Mouse (Mus musculus) intestine, embryonic 14.5 days (tissue): ENCODE results near the gene Sult5a1. TPM values are rescaled to one million over a fixed set of nuclear protein-coding genes. Genes with fewer than 3 reads are reported as not detected.

Experiments
- ATAC-seq: fragments of 200-750 bp; cut with Nextera tagmentation; replicated peaks from 2 replicates; pipeline ENCODE4 v1.8.0; 2017; ENCODE audit warnings: low read depth, moderate number of reproducible peaks, moderate TSS enrichment, moderate library complexity; ENCODE audit not compliant: low FRiP score, low TSS enrichment
- DNase-seq: peaks from one replicate; pipeline ENCODE4 v3.0.0-alpha.2; 2018; ENCODE audit warnings: low spot score
- H3K27ac ChIP-seq: fragments of 300-500 bp; sonication (generic); 2 replicates; pipeline ENCODE4 v1.5.1; 2014; ENCODE audit warnings: low read depth, mild to moderate bottlenecking, control low read depth
- H3K27me3 ChIP-seq: fragments of 300-500 bp; sonication (generic); replicated peaks from 2 replicates; pipeline ENCODE4 v1.6.1; 2014; ENCODE audit warnings: low read length, control low read depth; ENCODE audit not compliant: control insufficient read depth, insufficient read depth
- H3K36me3 ChIP-seq: fragments of 300-500 bp; sonication (generic); 2 replicates; pipeline ENCODE4 v1.6.1; 2014; ENCODE audit warnings: low read length, control low read depth; ENCODE audit not compliant: control insufficient read depth, insufficient read depth
- H3K4me1 ChIP-seq: fragments of 300-500 bp; sonication (generic); replicated peaks from 2 replicates; pipeline ENCODE4 v1.6.1; 2014; ENCODE audit warnings: low read length, control low read depth, mixed read lengths; ENCODE audit not compliant: control insufficient read depth, insufficient read depth
- H3K4me2 ChIP-seq: fragments of 300-500 bp; sonication (generic); 2 replicates; pipeline ENCODE4 v1.6.1; 2014; ENCODE audit warnings: low read length
- H3K4me3 ChIP-seq: fragments of 300-500 bp; sonication (generic); 2 replicates; pipeline ENCODE4 v1.5.1; 2014; ENCODE audit warnings: low read depth, low read length, control low read depth, mixed read lengths
- H3K9ac ChIP-seq: fragments of 300-500 bp; sonication (generic); 2 replicates; pipeline ENCODE4 v1.6.1; 2014; ENCODE audit warnings: mild to moderate bottlenecking, low read length
- H3K9me3 ChIP-seq: fragments of 300-500 bp; sonication (generic); 2 replicates; pipeline ENCODE4 v1.6.1; 2016; ENCODE audit warnings: low read length, control low read depth; ENCODE audit not compliant: control insufficient read depth
- WGBS: fragments of 180-500 bp; shearing (Covaris S2); extraction: QIAGEN DNeasy Blood & Tissue Kit; methylation state at CpG from one replicate; pipeline ENCODE4 v1.1.7; 2014; 5-methylcytosine and 5-hydroxymethylcytosine counted together
- polyA plus RNA-seq: library from polyadenylated mRNA; unstranded; fragments of >200 nt; fragmentation: Nextera tagmentation; extraction: Ambion mirVana; gene quantifications from 2 replicates; pipeline ENCODE4 v1.2.1, GENCODE M21; 2014

Gene Sult5a1
- polyA plus RNA-seq, 1 experiment from 2014 or later = 17.5 TPM

GRCm38 (mm10) chr8:123126193-123126816, 31.8 kb downstream of the Sult5a1 start:
- H3K4me2 ChIP-seq = peak overlapping the region; percentile 35
- no peak overlapping the region for H3K27ac ChIP-seq
- DNase-seq (peak; percentile 83), ATAC-seq (peak; percentile 64)
- H3K4me1 ChIP-seq = peaks cover 4% of the 10 kb centered on the region; the same call in 1 of the 2 replicates
- no peaks in the 10 kb centered on the region for H3K9me3 ChIP-seq
- H3K36me3 ChIP-seq = no peaks in the 10 kb centered on the region
- H3K27me3 ChIP-seq = peaks cover 3% of the 10 kb centered on the region; the same call in 1 of the 2 replicates
- peak overlapping the region; percentile 6; the same call in 1 of the 2 replicates for H3K4me3 ChIP-seq
- 8% methylated on average over 19 of the region's 19 CpGs for WGBS
- no peak overlapping the region for H3K9ac ChIP-seq

DNA sequence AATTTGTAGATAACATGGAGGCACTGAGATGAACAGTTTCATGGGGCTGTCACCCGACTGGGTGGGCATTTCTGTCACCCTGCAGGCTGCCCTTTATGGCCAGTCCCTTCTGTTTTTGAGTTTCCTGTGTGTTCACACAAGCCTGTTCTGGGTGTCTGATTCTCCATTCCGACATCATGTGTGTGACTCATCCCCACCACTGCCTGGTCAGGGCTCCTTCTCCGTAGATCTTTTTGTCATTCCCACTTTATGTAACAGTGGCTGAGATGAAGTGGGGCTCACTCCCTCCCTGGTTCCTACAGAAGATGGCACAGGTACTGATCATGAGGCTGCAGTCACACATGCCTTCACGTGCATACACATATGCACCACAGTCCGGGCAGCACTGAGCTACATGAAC, 35.4 kb downstream of the Sult5a1 start:
- H3K4me2 ChIP-seq = no peak overlapping the region
- peaks cover 25% of the 10 kb centered on the region for H3K27me3 ChIP-seq
- WGBS = 71% methylated on average over 5 of the region's 5 CpGs
- H3K4me3 ChIP-seq = no peak overlapping the region
- H3K9me3 ChIP-seq = no peaks in the 10 kb centered on the region
- H3K36me3 ChIP-seq = no peaks in the 10 kb centered on the region
- H3K9ac ChIP-seq = no peak overlapping the region
- ATAC-seq (no peak), DNase-seq (no peak)
- peaks cover 5% of the 10 kb centered on the region; the same call in 1 of the 2 replicates for H3K4me1 ChIP-seq
- H3K27ac ChIP-seq = no peak overlapping the region

DNA sequence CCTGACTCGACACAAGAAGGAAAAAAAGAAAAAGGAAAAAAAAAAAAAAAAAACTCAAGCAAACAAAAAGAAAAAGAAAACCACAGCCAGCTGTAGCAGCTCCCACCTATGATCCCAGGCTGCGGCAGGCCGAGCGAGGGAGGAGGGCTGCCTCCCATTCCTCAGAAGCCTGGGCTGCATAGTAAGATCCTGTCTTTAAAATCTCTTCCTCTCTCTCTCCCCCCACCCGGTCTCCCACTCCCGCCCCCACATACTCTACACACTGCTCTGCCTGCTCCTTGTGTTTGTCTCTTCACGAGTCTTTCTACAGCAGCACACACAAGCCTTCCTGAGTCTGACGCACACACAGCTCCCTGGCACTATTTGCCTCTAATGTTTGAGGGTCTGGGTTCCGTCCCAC, 36.1 kb downstream of the Sult5a1 start:
- Histone ChIP-seq H3K4me3 (no peak overlapping the region), H3K27ac (no peak overlapping the region), H3K27me3 (peaks cover 31% of the 10 kb centered on the region), H3K9me3 (no peaks in the 10 kb centered on the region), H3K4me2 (no peak overlapping the region), H3K36me3 (no peaks in the 10 kb centered on the region), H3K4me1 (peaks cover 11% of the 10 kb centered on the region), H3K9ac (no peak overlapping the region)
- DNase-seq (no peak), ATAC-seq (no peak)
- WGBS = 33% methylated on average over 9 of the region's 9 CpGs

- no peak overlapping the region for H3K27ac ChIP-seq
- H3K9ac ChIP-seq = no peak overlapping the region
- peak overlapping the region; percentile 41 for H3K4me3 ChIP-seq
- ATAC-seq (no peak), DNase-seq (no peak)
- WGBS = 3% methylated on average over 17 of the region's 17 CpGs
- H3K36me3 ChIP-seq = no peaks in the 10 kb centered on the region
- H3K9me3 ChIP-seq = no peaks in the 10 kb centered on the region
- H3K4me2 ChIP-seq = peak overlapping the region; percentile 84
- peaks cover 43% of the 10 kb centered on the region for H3K27me3 ChIP-seq
- H3K4me1 ChIP-seq = peaks cover 12% of the 10 kb centered on the region
Measured at GRCm38 (mm10) chr8:123117744-123118143, 40.4 kb downstream of the Sult5a1 start.

DNA sequence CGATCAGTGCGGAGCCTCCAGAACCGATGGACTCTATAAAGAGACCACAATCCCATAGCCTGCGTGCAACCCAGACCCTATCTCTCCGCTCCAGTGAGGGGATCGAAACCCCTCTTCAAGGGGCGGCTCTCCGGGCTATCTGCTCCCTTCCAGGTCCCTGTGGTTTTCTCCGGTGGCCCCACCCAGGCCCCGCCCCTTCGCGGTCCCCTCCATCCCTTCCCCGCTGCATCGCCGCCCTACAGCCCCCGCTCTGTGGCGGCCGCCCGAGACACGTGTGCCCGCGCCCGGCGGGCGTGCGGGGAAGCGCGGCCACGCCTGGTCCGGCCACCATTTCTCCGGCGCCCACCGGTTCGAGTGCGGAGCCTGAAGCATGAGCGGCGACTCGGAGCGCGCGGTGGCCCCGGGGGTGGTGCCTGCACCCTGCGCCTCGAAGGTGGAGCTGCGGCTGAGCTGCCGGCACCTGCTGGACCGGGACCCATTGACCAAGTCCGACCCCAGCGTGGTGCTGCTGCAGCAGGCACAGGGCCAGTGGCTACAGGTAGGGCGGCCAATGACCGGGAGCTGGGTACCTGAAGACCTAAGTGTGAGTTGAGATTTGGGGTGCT, 40.9 kb downstream of the Sult5a1 start, which contains the start of gene Cpne7:
Cpne7 (plus strand) TSS at position 248 of the 605 bp plus-strand sequence.
- Histone ChIP-seq H3K9me3 (no peaks in the 10 kb centered on the region), H3K4me1 (peaks cover 12% of the 10 kb centered on the region), H3K4me2 (peak within 1 kb of the TSS; percentile 84), H3K9ac (peak within 1 kb of the TSS; percentile 22), H3K36me3 (no peaks in the 10 kb centered on the region), H3K4me3 (peak within 1 kb of the TSS; percentile 41), H3K27me3 (peaks cover 43% of the 10 kb centered on the region), H3K27ac (no peak within 1 kb of the TSS)
- under 1% methylated on average over 48 of the region's 51 CpGs for WGBS
- ATAC-seq (peak; percentile 62; the same call in 1 of the 2 replicates), DNase-seq (no peak)

DNA sequence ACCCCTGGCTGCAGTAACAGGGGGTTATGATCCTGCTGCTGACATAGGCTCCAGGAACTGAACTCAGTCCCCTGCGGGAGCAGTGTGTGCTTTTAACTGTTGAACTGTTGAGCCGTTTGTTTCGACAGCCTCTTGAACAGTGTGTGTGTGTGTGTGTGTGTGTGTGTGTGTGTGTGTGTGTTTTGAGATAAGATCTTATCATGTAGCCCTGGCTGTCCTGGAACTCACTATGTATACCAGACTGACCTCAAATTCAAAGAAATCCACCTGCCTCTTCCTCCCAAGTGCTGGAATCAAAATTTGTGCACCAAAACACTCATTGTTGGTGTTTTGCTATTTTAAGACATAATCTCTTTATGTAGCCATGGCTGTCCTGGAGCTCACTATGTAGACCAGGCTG, 43.5 kb downstream of the Sult5a1 start:
- Histone ChIP-seq H3K27me3 (peaks cover 41% of the 10 kb centered on the region), H3K9ac (no peak overlapping the region), H3K4me2 (no peak overlapping the region), H3K9me3 (no peaks in the 10 kb centered on the region), H3K36me3 (no peaks in the 10 kb centered on the region), H3K27ac (no peak overlapping the region), H3K4me1 (peaks cover 12% of the 10 kb centered on the region), H3K4me3 (no peak overlapping the region)
- WGBS = 58% methylated on average over 3 of the region's 3 CpGs
- ATAC-seq = no peak
- DNase-seq = no peak

GRCm38 (mm10) chr8:123113908-123114469, 44.1 kb downstream of the Sult5a1 start:
- WGBS = 51% methylated on average over 2 of the region's 2 CpGs
- no peak for DNase-seq

GRCm38 (mm10) chr8:123112892-123113291, 45.2 kb downstream of the Sult5a1 start:
- H3K4me3 ChIP-seq = no peak overlapping the region
- no peak for ATAC-seq
- H3K27me3 ChIP-seq = peaks cover 23% of the 10 kb centered on the region

More at GRCm38 (mm10) chr8:123113908-123114469, 44.1 kb downstream of the Sult5a1 start:
- ATAC-seq = no peak
- H3K9ac ChIP-seq = no peak overlapping the region
- H3K9me3 ChIP-seq = no peaks in the 10 kb centered on the region
- no peaks in the 10 kb centered on the region for H3K36me3 ChIP-seq
- no peak overlapping the region for H3K4me3 ChIP-seq
- H3K27ac ChIP-seq = no peak overlapping the region
- H3K27me3 ChIP-seq = peaks cover 34% of the 10 kb centered on the region
- H3K4me2 ChIP-seq = no peak overlapping the region
- peaks cover 12% of the 10 kb centered on the region for H3K4me1 ChIP-seq

More at GRCm38 (mm10) chr8:123112892-123113291, 45.2 kb downstream of the Sult5a1 start:
- Histone ChIP-seq H3K4me1 (peaks cover 12% of the 10 kb centered on the region), H3K36me3 (no peaks in the 10 kb centered on the region), H3K27ac (no peak overlapping the region), H3K4me2 (no peak overlapping the region), H3K9me3 (no peaks in the 10 kb centered on the region), H3K9ac (no peak overlapping the region)
- WGBS = 80% methylated on average over 9 of the region's 9 CpGs
- no peak for DNase-seq
